Mouse (Mus musculus) midbrain, postnatal 0 days (tissue): ENCODE measurements around the gene Abtb2. TPM values are rescaled to one million over a fixed set of nuclear protein-coding genes. Genes with fewer than 3 reads are reported as not detected.

Experiments
- ATAC-seq: fragments of 200-750 bp; cut with Nextera tagmentation; 2 replicates; pipeline ENCODE4 v1.8.0; 2017; ENCODE audit warnings: moderate number of reproducible peaks, mild to moderate bottlenecking, moderate TSS enrichment, moderate library complexity; ENCODE audit not compliant: low FRiP score
- DNase-seq: peaks from one replicate; pipeline ENCODE4 v3.0.0-alpha.2; 2015; ENCODE audit warnings: low spot score
- H3K27ac ChIP-seq: fragments of 300-500 bp; sonication (generic); 2 replicates; pipeline ENCODE4 v1.5.1; 2014; ENCODE audit warnings: low read depth, mild to moderate bottlenecking, low read length, mixed read lengths
- H3K27me3 ChIP-seq: fragments of 300-500 bp; sonication (generic); 2 replicates; pipeline ENCODE4 v1.6.1; 2014; ENCODE audit warnings: low read length, control low read depth, mixed read lengths; ENCODE audit not compliant: insufficient read depth
- H3K36me3 ChIP-seq: fragments of 300-500 bp; sonication (generic); 2 replicates; pipeline ENCODE4 v1.6.1; 2014; ENCODE audit warnings: low read length, control low read depth, mixed read lengths; ENCODE audit not compliant: insufficient read depth
- H3K4me1 ChIP-seq: fragments of 300-500 bp; sonication (generic); 2 replicates; pipeline ENCODE4 v1.6.1; 2014; ENCODE audit warnings: mild to moderate bottlenecking, control low read depth, antibody characterized with exemption, low read length, mixed read lengths; ENCODE audit not compliant: insufficient read depth
- H3K4me2 ChIP-seq: fragments of 300-500 bp; sonication (generic); 2 replicates; pipeline ENCODE4 v1.6.1; 2014; ENCODE audit warnings: low read depth, mild to moderate bottlenecking, low read length, mixed read lengths; ENCODE audit not compliant: poor library complexity, severe bottlenecking
- H3K4me3 ChIP-seq: fragments of 300-500 bp; sonication (generic); 2 replicates; pipeline ENCODE4 v1.5.1; 2014; ENCODE audit warnings: low read depth, mild to moderate bottlenecking, low read length, moderate library complexity
- H3K9ac ChIP-seq: fragments of 300-500 bp; sonication (generic); replicated peaks from 2 replicates; pipeline ENCODE4 v1.6.1; 2014; ENCODE audit warnings: mild to moderate bottlenecking, low read length, moderate library complexity, mixed read lengths; ENCODE audit not compliant: poor library complexity, severe bottlenecking
- H3K9me3 ChIP-seq: fragments of 300-500 bp; sonication (generic); 2 replicates; pipeline ENCODE4 v1.6.1; 2016; ENCODE audit warnings: low read length, control low read depth
- CTCF ChIP-seq: IDR thresholded peaks from 2 replicates; pipeline ENCODE4 v1.5.1; 2016; ENCODE audit warnings: antibody characterized with exemption, mild to moderate bottlenecking
- WGBS: fragments of 180-500 bp; shearing (Covaris S2); extraction: QIAGEN DNeasy Blood & Tissue Kit; methylation state at CpG from one replicate; pipeline ENCODE4 v1.1.7; 2014; 5-methylcytosine and 5-hydroxymethylcytosine counted together
- polyA plus RNA-seq: library from polyadenylated mRNA; unstranded; fragments of >200 nt; fragmentation: Nextera tagmentation; extraction: Ambion mirVana; gene quantifications from 2 replicates; pipeline ENCODE4 v1.2.1, GENCODE M21; 2015
- total RNA-seq: library from RNA; depleted of rRNA; stranded (reverse); fragments of >200 nt; gene quantifications from 2 replicates; pipeline ENCODE4 v1.2.3, GENCODE M21; 2014

The Abtb2 gene
- total and polyA plus RNA-seq, 2 experiments from 2014 or later, result 7.4 to 21.8 TPM

DNA sequence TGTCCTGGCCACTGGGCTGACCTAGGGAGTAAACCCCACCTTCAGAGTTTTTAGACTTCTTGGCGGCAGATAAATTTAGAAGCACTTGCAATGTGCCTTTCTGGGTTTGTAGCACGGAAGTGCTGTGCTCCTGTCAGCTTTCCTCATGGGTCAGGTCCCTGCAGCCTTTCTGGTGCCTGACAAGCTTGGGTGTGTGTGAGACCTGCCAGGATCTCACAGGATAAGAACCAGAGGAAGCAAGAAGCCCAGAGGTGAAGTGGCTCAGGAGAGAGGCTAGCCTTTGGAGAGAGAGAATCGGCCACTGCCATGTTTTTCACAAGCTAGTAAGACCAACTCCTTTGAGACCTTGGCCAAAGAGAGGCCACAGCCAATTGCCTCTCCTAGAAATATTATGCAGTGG, 37.1 kb downstream of the Abtb2 start:
- H3K9ac ChIP-seq, result no peak overlapping the region
- no peaks in the 10 kb centered on the region for H3K36me3 ChIP-seq
- H3K4me2 ChIP-seq, result no peak overlapping the region
- ATAC-seq (no peak), DNase-seq (no peak)
- no peaks in the 10 kb centered on the region for H3K27me3 ChIP-seq
- H3K9me3 ChIP-seq, result no peaks in the 10 kb centered on the region
- peaks cover 11% of the 10 kb centered on the region; the same call in 1 of the 2 replicates for H3K4me1 ChIP-seq
- 88% methylated on average over 3 of the region's 3 CpGs for WGBS
- no peak overlapping the region for H3K27ac ChIP-seq
- no peak overlapping the region for H3K4me3 ChIP-seq
- TF ChIP-seq CTCF, result no peak

GRCm38 (mm10) chr2:103603869-103604268, 37.8 kb downstream of the Abtb2 start:
- ATAC-seq, result no peak
- Histone ChIP-seq H3K27me3 (no peaks in the 10 kb centered on the region), H3K36me3 (no peaks in the 10 kb centered on the region), H3K27ac (no peak overlapping the region), H3K4me1 (peaks cover 12% of the 10 kb centered on the region; the same call in 1 of the 2 replicates), H3K9me3 (no peaks in the 10 kb centered on the region), H3K4me3 (no peak overlapping the region), H3K9ac (no peak overlapping the region), H3K4me2 (no peak overlapping the region)
- 76% methylated on average over 1 of the region's 1 CpGs for WGBS
- no peak for TF ChIP-seq CTCF
- DNase-seq, result no peak

- H3K27me3 ChIP-seq, result no peaks in the 10 kb centered on the region
- no peak overlapping the region for H3K4me3 ChIP-seq
- H3K9ac ChIP-seq, result no peak overlapping the region
- no peak for TF ChIP-seq CTCF
- no peaks in the 10 kb centered on the region for H3K36me3 ChIP-seq
- H3K4me1 ChIP-seq, result peaks cover 8% of the 10 kb centered on the region
- WGBS, result 93% methylated on average over 4 of the region's 4 CpGs
- no peaks in the 10 kb centered on the region for H3K9me3 ChIP-seq
- DNase-seq (no peak), ATAC-seq (no peak)
- no peak overlapping the region for H3K27ac ChIP-seq
- no peak overlapping the region for H3K4me2 ChIP-seq
Measured at GRCm38 (mm10) chr2:103605805-103606498, 39.8 kb downstream of the Abtb2 start.

DNA sequence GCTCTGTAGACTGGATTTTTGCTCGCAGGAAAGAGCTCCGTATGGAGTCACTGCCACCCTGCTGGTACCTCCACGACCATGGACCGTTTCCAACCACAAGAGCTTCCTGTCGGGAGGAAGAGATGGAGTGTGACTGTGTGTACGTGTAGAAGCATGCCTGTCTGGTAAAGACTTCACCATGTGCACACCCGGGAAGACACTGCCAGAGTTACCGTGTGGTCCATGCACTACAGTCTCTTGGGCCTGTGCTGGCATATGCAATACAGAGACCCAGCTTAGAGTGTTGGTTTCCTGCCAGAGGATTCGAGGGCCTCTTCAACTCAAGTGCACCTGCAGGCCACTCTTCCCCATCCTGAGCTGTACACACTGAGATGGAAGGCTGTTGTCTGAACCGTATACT, 41.8 kb downstream of the Abtb2 start:
- H3K4me1 ChIP-seq, result peaks cover 8% of the 10 kb centered on the region
- no peak overlapping the region for H3K27ac ChIP-seq
- H3K36me3 ChIP-seq, result no peaks in the 10 kb centered on the region
- H3K4me2 ChIP-seq, result no peak overlapping the region
- no peak overlapping the region for H3K4me3 ChIP-seq
- TF ChIP-seq CTCF, result no peak
- 80% methylated on average over 10 of the region's 10 CpGs for WGBS
- H3K9ac ChIP-seq, result no peak overlapping the region
- no peaks in the 10 kb centered on the region for H3K27me3 ChIP-seq
- ATAC-seq (no peak), DNase-seq (peak; percentile 23)
- H3K9me3 ChIP-seq, result no peaks in the 10 kb centered on the region

- no peak for ATAC-seq
- Histone ChIP-seq H3K4me1 (peaks cover 8% of the 10 kb centered on the region), H3K27ac (no peak overlapping the region), H3K27me3 (no peaks in the 10 kb centered on the region), H3K4me2 (no peak overlapping the region), H3K9me3 (no peaks in the 10 kb centered on the region), H3K9ac (no peak overlapping the region), H3K4me3 (no peak overlapping the region), H3K36me3 (no peaks in the 10 kb centered on the region)
- no peak for DNase-seq
- 44% methylated on average over 1 of the region's 1 CpGs for WGBS
- no peak for TF ChIP-seq CTCF
Measured at GRCm38 (mm10) chr2:103608947-103609346, 42.8 kb downstream of the Abtb2 start.

DNA sequence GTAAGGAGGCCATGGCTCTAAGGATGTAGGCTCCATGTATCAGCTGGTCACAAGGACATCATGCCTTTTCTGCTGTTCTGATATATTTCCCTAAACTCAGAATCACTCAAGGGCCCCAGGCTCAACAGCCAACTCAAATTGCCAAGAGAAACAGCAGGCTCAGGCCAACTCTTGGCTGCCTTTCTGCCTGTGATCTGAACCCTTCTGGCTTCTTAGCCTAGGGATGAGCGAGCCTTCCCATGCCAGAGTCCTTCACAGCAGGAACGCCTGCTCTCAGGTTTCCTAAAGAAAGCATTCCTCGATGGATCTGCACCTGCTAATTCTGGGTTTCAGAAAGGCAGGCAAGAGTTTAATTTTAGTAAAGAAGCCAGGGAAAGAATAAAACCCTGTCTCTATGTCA, 43.4 kb downstream of the Abtb2 start:
- Histone ChIP-seq H3K27ac (no peak overlapping the region), H3K4me3 (no peak overlapping the region), H3K4me2 (no peak overlapping the region), H3K36me3 (no peaks in the 10 kb centered on the region), H3K9ac (no peak overlapping the region), H3K4me1 (peaks cover 8% of the 10 kb centered on the region), H3K9me3 (no peaks in the 10 kb centered on the region), H3K27me3 (no peaks in the 10 kb centered on the region)
- WGBS, result 38% methylated on average over 3 of the region's 3 CpGs
- DNase-seq (peak; percentile 76), ATAC-seq (no peak)
- no peak for TF ChIP-seq CTCF
